Mouse (Mus musculus) mammary gland, adult 2 months (tissue): ENCODE measurements around the gene Sun5. TPM values are rescaled to one million over a fixed set of nuclear protein-coding genes. Genes with fewer than 3 reads are reported as not detected.

Experiments used
- polyA plus RNA-seq: library from polyadenylated mRNA; depleted of rRNA; stranded (reverse); fragments of >200 nt; gene quantifications from 2 replicates; pipeline ENCODE4 v1.2.3, GENCODE M21; 2012; ENCODE audit warnings: low replicate concordance; rRNA removed

The Sun5 gene
- polyA plus RNA-seq: not detected in 2 replicates

DNA sequence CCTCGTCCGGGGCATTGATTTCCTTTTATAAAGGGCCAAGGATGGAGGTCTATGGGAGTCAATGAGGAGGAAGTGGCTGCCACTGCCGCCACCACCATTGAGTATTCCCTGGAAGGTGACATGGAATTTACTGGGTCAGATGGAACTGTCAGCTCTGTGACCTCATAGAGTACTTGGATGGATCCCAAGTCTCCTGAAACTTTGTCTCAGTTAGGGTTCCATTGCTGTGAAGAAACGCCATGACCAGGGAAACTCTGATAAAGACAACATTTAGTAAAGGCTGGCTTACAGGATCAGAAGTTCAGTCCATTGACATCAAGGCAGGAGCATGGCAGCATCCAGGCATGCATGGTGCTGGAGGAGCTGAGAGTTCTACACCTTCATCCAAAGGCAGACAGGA is at the start of gene Sun5:
Gene Sun5, minus strand, starts transcription at position 101 of the 400 bp plus-strand sequence.

DNA sequence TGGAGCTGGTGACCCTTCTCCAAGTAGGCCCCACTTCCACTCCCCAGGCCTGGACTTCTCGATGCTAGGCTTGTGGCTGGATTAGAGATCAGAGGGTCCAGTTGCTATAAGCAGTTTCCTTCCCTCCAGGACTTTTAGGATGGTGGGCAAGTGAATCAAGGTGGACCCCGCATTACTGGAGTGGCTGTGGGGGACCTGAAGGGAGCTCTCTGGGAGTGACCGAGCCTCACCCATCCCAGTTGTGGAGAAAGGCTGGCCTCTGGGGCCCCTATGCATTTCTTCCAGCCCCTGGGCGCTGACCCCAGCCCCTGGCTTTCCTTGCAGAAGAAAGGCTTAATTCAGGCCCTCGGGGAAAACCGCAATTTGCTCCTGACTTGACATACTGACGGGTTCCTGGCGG is 47.0 kb upstream of the Sun5 start, which contains the start of gene Bpifb3:
Gene Bpifb3, plus strand, starts transcription at position 301 of the 400 bp plus-strand sequence.

DNA sequence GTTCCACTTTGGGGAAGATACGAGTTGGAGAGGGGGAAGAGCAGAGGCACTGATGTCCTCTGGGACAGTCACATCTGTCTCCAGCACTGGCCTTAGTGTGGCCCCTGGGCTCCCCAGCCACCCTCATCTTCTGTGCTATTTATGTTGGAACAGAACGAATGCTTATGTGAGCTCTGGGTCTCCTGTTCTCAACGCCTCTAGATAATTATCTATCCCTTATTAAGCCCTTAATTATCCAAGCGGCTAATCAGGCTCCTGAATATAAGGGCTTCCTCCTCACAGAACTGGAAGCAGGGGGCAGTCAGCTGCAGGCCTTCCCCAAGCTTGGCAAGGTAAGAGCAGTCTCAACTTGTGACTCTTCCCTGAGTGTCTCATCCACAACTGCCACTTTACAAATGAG is 29.2 kb upstream of the Sun5 start, which contains the start of gene Bpifb6:
Gene Bpifb6, plus strand, starts transcription at position 301 of the 400 bp plus-strand sequence.

DNA sequence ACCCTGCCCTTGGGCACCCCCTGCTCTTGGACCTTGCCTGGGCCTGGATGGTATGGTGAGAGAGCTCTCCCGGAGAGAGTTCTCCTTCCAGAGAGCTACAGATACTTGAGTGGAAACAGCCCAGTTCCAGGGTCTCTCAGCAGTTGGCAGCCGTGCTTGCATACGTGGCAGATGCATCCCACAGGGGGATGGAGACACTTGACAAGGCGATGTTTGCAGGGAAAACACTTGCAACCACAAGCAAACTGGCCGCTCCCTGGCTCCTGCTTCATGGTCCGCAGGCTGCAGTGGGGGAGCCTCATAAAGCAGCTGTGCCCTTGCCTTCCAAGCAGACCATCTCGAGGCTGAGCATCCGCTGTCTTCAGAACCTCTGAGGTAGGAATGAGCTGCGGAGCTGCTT is 3.9 kb upstream of the Sun5 start, which contains the start of gene Bpifb2:
Gene Bpifb2, plus strand, starts transcription at position 301 of the 400 bp plus-strand sequence.

Other genes starting within 250 kb of the Sun5 start
- 15.9 and 20.3 TPM in 2 replicates for gene Commd7, start 238.3 kb downstream of the Sun5 start, polyA plus RNA-seq
- gene Dnmt3b, start 221.6 kb downstream of the Sun5 start, polyA plus RNA-seq: 2.0 and 2.6 TPM in 2 replicates
- gene Dnmt3c, start 174.4 kb downstream of the Sun5 start, polyA plus RNA-seq: not detected in 2 replicates
- gene Mapre1, start 129.8 kb downstream of the Sun5 start, polyA plus RNA-seq: 6.0 and 12.2 TPM in 2 replicates
- gene Efcab8, start 91.2 kb downstream of the Sun5 start, polyA plus RNA-seq: 1.4 and 1.5 TPM in 2 replicates
- gene Bpifb2, start 4.0 kb upstream of the Sun5 start, polyA plus RNA-seq: 2.2 and 4.9 TPM in 2 replicates
- 0.31 and 0.83 TPM in 2 replicates for gene Bpifb6, start 29.3 kb upstream of the Sun5 start, polyA plus RNA-seq
- 1.7 and 2.3 TPM in 2 replicates for gene Bpifb3, start 47.1 kb upstream of the Sun5 start, polyA plus RNA-seq
- gene Bpifb4, start 67.1 kb upstream of the Sun5 start, polyA plus RNA-seq: not detected in 2 replicates
- not detected in 2 replicates for gene Bpifa6, start 103.9 kb upstream of the Sun5 start, polyA plus RNA-seq
- not detected in 2 replicates for gene Bpifa2, start 137.2 kb upstream of the Sun5 start, polyA plus RNA-seq